Mouse (Mus musculus) midbrain, embryonic 16.5 days (tissue): ENCODE measurements around the gene Rnf149. TPM values are rescaled to one million over a fixed set of nuclear protein-coding genes. Genes with fewer than 3 reads are reported as not detected.
"Not testable (repeated sequence)": the region's sequence is repeated elsewhere in the genome, so short reads cannot be mapped to it uniquely, and the experiment has no call there.

Source experiments
- ATAC-seq: fragments of 200-750 bp; cut with Nextera tagmentation; 2 replicates; pipeline ENCODE4 v1.8.0; 2017; ENCODE audit warnings: moderate TSS enrichment
- H3K27ac ChIP-seq: fragments of 300-500 bp; sonication (generic); 2 replicates; pipeline ENCODE4 v1.5.1; 2014; ENCODE audit warnings: mild to moderate bottlenecking, low read length, mixed read lengths
- H3K27me3 ChIP-seq: fragments of 300-500 bp; sonication (generic); 2 replicates; pipeline ENCODE4 v1.6.1; 2014; ENCODE audit warnings: low read depth, low read length, mixed read lengths; ENCODE audit not compliant: control insufficient read depth, insufficient read depth
- H3K36me3 ChIP-seq: fragments of 300-500 bp; sonication (generic); 2 replicates; pipeline ENCODE4 v1.6.1; 2014; ENCODE audit warnings: mild to moderate bottlenecking, low read length, moderate library complexity, mixed read lengths; ENCODE audit not compliant: control insufficient read depth, insufficient read depth
- H3K4me1 ChIP-seq: fragments of 300-500 bp; sonication (generic); 2 replicates; pipeline ENCODE4 v1.6.1; 2014; ENCODE audit warnings: mild to moderate bottlenecking, low read length, mixed read lengths; ENCODE audit not compliant: control insufficient read depth, insufficient read depth
- H3K4me2 ChIP-seq: fragments of 300-500 bp; sonication (generic); 2 replicates; pipeline ENCODE4 v1.6.1; 2014; ENCODE audit warnings: mild to moderate bottlenecking, low read length, mixed read lengths
- H3K4me3 ChIP-seq: fragments of 300-500 bp; sonication (generic); 2 replicates; pipeline ENCODE4 v1.5.1; 2014; ENCODE audit warnings: low read depth, mild to moderate bottlenecking, low read length, moderate library complexity, mixed read lengths
- H3K9ac ChIP-seq: fragments of 300-500 bp; sonication (generic); 2 replicates; pipeline ENCODE4 v1.6.1; 2014; ENCODE audit warnings: low read depth, low read length, mixed read lengths
- H3K9me3 ChIP-seq: fragments of 300-500 bp; sonication (generic); replicated peaks from 2 replicates; pipeline ENCODE4 v1.6.1; 2014; ENCODE audit warnings: mild to moderate bottlenecking, low read length, mixed read lengths; ENCODE audit not compliant: control insufficient read depth, poor library complexity, severe bottlenecking
- WGBS: fragments of 180-500 bp; shearing (Covaris S2); extraction: QIAGEN DNeasy Blood & Tissue Kit; methylation state at CpG from one replicate; pipeline ENCODE4 v1.1.7; 2014; 5-methylcytosine and 5-hydroxymethylcytosine counted together
- polyA plus RNA-seq: library from polyadenylated mRNA; unstranded; fragments of >200 nt; fragmentation: Nextera tagmentation; extraction: Ambion mirVana; gene quantifications from 2 replicates; pipeline ENCODE4 v1.2.1, GENCODE M21; 2015

Gene Rnf149
- polyA plus RNA-seq, 1 experiment from 2014 or later = 18.2 TPM

DNA sequence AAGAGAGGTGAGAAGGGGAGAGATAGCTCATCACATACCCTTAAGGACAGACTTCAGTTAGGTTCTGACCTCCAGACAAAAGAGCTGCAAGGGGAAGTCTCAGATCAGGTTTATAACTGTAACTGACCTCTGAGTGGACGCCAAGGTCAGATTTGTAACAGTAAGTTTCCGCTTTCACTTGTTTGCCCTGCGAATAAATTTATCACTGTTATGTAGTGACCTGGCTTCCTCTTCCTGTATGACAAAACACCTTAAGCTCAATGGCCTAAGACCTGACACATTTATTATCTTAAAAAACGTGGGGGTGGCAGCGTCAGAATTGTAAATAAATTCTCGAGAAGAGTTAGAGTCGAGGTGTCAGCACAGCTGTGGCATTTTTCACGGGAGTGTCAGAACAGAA lies 31.3 kb upstream of the Rnf149 start:
- 82% methylated on average over 8 of the region's 8 CpGs for WGBS
- H3K9ac ChIP-seq = no peak overlapping the region

DNA sequence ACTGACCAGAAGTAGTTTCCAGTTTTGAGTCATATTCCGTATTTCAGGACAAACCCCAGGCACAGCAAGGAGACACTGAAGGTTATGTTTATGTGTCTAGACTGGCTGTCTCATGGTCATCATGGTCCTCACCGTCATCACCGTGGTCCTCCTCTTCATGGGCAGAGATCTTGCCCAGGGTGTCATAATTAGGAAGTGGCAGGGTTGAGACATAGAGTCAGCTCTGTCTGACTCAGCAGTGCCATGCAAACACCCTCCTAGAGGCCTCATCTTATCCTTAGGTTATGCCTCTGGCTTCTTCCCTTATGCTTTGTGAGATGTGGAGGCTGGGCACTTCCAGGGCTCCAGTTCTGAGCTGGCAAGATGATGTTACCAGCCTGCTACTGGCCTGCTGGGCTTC lies 25.3 kb upstream of the Rnf149 start:
- peaks cover 2% of the 10 kb centered on the region; the same call in 1 of the 2 replicates for H3K4me1 ChIP-seq
- WGBS = 98% methylated on average over 3 of the region's 3 CpGs
- ATAC-seq = no peak

More for the DNA sequence above, 31.3 kb upstream of the Rnf149 start:
- no peak overlapping the region for H3K4me2 ChIP-seq
- H3K4me3 ChIP-seq = no peak overlapping the region
- peaks cover 2% of the 10 kb centered on the region; the same call in 1 of the 2 replicates for H3K4me1 ChIP-seq
- H3K36me3 ChIP-seq = no peaks in the 10 kb centered on the region
- ATAC-seq = no peak
- no peaks in the 10 kb centered on the region for H3K27me3 ChIP-seq
- H3K27ac ChIP-seq = no peak overlapping the region
- H3K9me3 ChIP-seq = no peaks in the 10 kb centered on the region

DNA sequence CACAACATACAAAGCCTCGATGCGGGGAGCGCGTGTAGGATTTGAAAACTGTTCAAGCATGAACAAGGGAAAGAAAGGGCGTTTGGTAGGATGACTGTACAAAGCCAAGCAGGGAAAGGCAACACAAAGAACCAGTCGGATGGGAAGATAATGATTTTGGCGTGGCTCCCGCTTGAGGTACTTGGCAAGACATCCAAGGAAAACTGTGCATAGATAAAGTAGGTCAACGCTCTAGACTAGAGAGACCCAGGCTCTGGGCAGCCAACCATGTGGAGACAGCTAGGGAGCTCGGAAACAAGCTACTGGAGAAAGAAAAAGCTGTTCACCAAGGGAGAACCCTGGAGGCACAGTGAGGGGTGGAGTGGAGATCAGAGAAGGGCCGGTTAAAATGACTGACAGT lies 21.5 kb upstream of the Rnf149 start:
- H3K9me3 ChIP-seq = no peaks in the 10 kb centered on the region; the same call in 1 of the 2 replicates
- no peak for ATAC-seq
- no peak overlapping the region for H3K9ac ChIP-seq
- H3K27me3 ChIP-seq = no peaks in the 10 kb centered on the region
- WGBS = 54% methylated on average over 11 of the region's 11 CpGs
- H3K4me1 ChIP-seq = no peaks in the 10 kb centered on the region
- no peak overlapping the region for H3K4me2 ChIP-seq
- H3K4me3 ChIP-seq = no peak overlapping the region
- no peaks in the 10 kb centered on the region for H3K36me3 ChIP-seq
- no peak overlapping the region for H3K27ac ChIP-seq

More for the DNA sequence above, 25.3 kb upstream of the Rnf149 start:
- Histone ChIP-seq H3K4me3 (no peak overlapping the region), H3K27ac (no peak overlapping the region), H3K4me2 (no peak overlapping the region), H3K27me3 (no peaks in the 10 kb centered on the region), H3K36me3 (no peaks in the 10 kb centered on the region), H3K9me3 (no peaks in the 10 kb centered on the region; the same call in 1 of the 2 replicates), H3K9ac (no peak overlapping the region)

DNA sequence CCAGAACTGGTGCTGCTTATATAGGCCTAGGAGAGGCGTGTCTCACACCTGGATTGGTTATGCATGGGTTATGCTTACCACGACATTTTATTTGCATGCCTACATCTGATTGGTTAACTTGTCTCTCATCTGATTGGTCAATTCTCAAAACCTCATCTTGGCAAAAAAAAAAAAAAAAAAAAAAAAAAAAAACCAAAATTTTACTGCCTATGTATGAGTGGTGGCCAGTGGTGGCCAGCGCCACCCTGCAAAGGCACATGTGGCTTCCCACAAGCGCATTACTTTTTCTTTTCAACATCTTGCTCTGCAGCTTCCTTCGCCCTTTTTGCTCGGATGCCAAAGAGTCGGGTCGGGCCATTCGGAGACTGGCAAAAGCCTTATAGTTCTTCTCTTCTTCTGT lies 19.9 kb upstream of the Rnf149 start:
- 94% methylated on average over 9 of the region's 9 CpGs for WGBS
- H3K9me3 ChIP-seq, ATAC-seq, H3K27ac ChIP-seq, H3K4me2 ChIP-seq, H3K36me3 ChIP-seq, H3K27me3 ChIP-seq, H3K9ac ChIP-seq, H3K4me3 ChIP-seq, H3K4me1 ChIP-seq: not testable (repeated sequence)

DNA sequence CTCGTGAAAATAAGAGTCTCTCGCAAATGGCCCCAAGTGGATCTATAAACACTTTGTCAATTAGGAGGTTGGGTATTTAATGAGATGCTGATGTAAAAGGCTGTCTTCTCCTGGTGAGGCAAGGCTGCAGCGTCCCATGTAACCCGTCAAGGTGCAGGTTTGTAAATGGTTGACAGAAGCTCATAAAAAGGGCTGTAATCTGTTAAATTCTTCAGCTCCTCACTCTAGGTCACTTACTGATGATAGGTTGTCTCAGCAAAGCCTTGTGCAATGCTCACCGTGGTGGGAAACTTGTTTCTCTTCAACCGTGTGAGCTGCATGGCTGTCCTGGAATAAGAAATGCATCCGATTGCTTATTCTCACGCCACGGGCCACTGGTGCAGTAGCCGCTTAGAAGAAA lies 16.6 kb upstream of the Rnf149 start:
- WGBS = 85% methylated on average over 10 of the region's 10 CpGs
- Histone ChIP-seq H3K27ac (no peak overlapping the region), H3K4me2 (no peak overlapping the region)

DNA sequence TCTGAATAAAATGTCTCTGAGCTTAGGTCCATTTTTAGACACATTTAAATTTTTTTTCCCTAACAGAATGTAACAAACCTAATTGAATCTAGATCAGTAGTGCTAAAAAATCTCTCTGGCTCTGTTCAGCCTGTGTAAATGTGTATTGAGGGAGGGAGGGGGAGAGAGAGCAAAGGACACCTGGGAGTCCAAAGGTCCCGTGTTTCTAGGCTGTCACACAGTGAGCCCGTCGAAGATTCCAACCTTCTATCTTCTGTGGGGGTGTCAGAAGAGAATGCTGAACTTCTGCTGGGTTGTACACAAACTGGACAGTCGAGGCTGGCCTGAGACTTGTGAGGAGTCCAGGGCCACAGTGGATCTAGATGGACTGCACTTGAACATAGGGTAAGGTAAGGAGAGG lies 14.9 kb upstream of the Rnf149 start:
- Histone ChIP-seq H3K36me3 (no peaks in the 10 kb centered on the region), H3K4me2 (no peak overlapping the region), H3K9me3 (no peaks in the 10 kb centered on the region), H3K27ac (no peak overlapping the region), H3K4me3 (no peak overlapping the region), H3K4me1 (no peaks in the 10 kb centered on the region), H3K9ac (no peak overlapping the region), H3K27me3 (no peaks in the 10 kb centered on the region)
- 88% methylated on average over 4 of the region's 4 CpGs for WGBS
- no peak for ATAC-seq

More for the DNA sequence above, 16.6 kb upstream of the Rnf149 start:
- H3K9me3 ChIP-seq = no peaks in the 10 kb centered on the region
- ATAC-seq = no peak
- no peaks in the 10 kb centered on the region for H3K27me3 ChIP-seq
- no peaks in the 10 kb centered on the region for H3K36me3 ChIP-seq
- H3K4me3 ChIP-seq = no peak overlapping the region
- no peaks in the 10 kb centered on the region for H3K4me1 ChIP-seq
- no peak overlapping the region for H3K9ac ChIP-seq

DNA sequence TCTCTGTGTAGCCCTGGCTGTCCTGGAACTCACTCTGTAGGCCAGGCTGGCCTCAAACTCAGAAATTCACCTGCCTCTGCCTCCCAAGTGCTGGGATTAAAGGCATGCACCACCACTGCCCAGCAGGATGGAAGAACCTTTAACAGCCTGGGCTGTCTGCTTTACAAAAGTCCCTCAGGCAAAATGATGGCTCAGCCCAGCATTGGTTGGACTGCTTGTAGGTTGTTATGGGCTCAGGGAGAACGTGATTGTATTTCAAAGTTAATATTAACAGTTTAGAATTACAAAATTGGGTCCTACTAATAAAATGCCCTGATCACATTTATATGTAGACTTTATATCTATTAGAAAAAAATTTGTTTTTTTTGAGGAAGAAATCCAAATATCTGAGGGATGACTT lies 14.4 kb upstream of the Rnf149 start:
- 72% methylated on average over 1 of the region's 1 CpGs for WGBS
- H3K4me1 ChIP-seq, H3K36me3 ChIP-seq, H3K9me3 ChIP-seq, H3K27me3 ChIP-seq, ATAC-seq, H3K27ac ChIP-seq, H3K4me2 ChIP-seq, H3K4me3 ChIP-seq, H3K9ac ChIP-seq: not testable (repeated sequence)

DNA sequence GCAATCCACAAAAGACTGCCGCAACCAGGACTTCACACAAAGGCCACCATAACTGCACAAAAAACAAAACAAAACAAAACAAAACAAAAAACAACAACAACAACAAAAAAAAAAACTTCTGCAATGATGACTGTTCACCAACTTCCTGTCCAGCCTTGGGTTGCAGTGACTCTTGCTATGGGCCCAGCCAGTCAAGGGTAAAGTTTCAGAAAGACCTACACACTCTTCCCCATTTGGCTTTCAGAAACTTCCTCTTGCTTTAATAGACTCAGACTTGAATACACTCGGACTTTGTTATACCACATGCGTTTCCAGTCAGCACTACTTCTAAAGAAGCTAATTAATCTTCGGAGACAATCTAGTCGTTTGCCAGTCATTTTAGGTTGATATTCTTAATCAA lies 13.0 kb upstream of the Rnf149 start:
- H3K9ac ChIP-seq = no peak overlapping the region
- H3K4me3 ChIP-seq = no peak overlapping the region
- no peaks in the 10 kb centered on the region for H3K36me3 ChIP-seq
- H3K27me3 ChIP-seq = no peaks in the 10 kb centered on the region
- H3K4me2 ChIP-seq = no peak overlapping the region
- 86% methylated on average over 5 of the region's 5 CpGs for WGBS
- no peak overlapping the region for H3K27ac ChIP-seq
- no peaks in the 10 kb centered on the region for H3K9me3 ChIP-seq
- ATAC-seq = no peak
- H3K4me1 ChIP-seq = no peaks in the 10 kb centered on the region

DNA sequence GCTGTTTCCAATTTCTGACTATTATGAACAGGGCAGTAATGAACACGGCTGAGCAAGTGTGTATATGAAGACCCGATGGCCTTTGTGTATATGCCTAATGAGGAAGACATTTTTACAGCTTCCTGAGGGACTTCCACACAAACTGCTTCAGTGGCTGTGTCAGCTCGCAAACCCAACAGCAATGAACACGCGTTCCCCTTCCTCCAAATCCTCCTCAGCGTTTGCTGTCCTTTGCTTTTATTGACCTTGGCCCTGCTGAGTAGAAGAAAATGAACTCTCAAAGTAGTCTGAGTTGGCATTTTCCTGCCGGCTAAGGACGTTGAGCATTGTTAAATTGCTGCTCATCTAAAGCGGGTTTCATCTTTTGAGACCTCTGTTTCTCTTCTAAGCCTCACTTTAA lies 8.2 kb upstream of the Rnf149 start:
- Histone ChIP-seq H3K36me3 (no peaks in the 10 kb centered on the region), H3K9ac (no peak overlapping the region), H3K27ac (no peak overlapping the region), H3K9me3 (no peaks in the 10 kb centered on the region), H3K4me3 (no peak overlapping the region), H3K27me3 (no peaks in the 10 kb centered on the region), H3K4me1 (no peaks in the 10 kb centered on the region), H3K4me2 (no peak overlapping the region)
- ATAC-seq = no peak
- WGBS = 83% methylated on average over 9 of the region's 9 CpGs

DNA sequence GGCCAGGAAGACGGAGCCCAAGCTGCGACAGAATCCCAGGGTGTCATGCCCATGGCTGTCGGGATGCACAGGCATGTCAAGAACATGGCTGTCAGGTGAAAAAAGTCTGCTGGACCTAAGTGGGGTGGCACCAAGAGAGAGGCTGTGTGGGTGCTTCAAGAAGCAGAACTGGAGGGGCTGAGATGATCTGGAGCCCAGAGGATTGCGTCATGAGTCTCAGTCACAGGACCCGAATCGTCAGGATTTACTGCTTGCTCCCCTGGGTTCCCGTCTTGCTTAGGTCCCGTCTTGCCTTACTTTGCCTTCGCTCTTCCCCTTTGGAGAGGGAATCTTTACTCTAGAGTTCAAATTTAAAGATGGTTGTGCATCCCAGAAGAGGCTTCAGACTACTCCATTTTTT lies 6.0 kb upstream of the Rnf149 start:
- Histone ChIP-seq H3K4me2 (no peak overlapping the region), H3K4me1 (no peaks in the 10 kb centered on the region), H3K9ac (no peak overlapping the region), H3K36me3 (no peaks in the 10 kb centered on the region), H3K27ac (no peak overlapping the region), H3K9me3 (no peaks in the 10 kb centered on the region), H3K4me3 (no peak overlapping the region), H3K27me3 (no peaks in the 10 kb centered on the region)
- ATAC-seq = no peak
- 94% methylated on average over 9 of the region's 9 CpGs for WGBS
